In genomic region chr7:110239590-110239989, GRCm38 (mm10) we compare ENCODE assay signal across 22 mouse cellular contexts.
"Had no signal": no experiment of that assay in that cellular context is flagged by ENCODE, and none has a peak within 500 bp of the region (broad histone marks: within the 10 kb centered on the region; RNA-seq: fewer than 3 reads in every experiment).

No protein-coding gene starts in this region.

- H3K9ac ChIP-seq: liver, embryonic 13.5 days; liver, embryonic 15.5 days; liver, postnatal 0 days; lung, embryonic 15.5 days; midbrain, embryonic 13.5 days; midbrain, embryonic 15.5 days; neural tube, embryonic 13.5 days; neural tube, embryonic 15.5 days had no signal

- H3K27ac ChIP-seq: liver, embryonic 13.5 days; liver, embryonic 15.5 days; lung, embryonic 15.5 days; macrophage; midbrain, embryonic 13.5 days; midbrain, embryonic 15.5 days; neural tube, embryonic 15.5 days had no signal

- H3K9me3 ChIP-seq: liver, embryonic 13.5 days; liver, embryonic 15.5 days; lung, embryonic 15.5 days; megakaryocyte, embryonic 14.5 days; midbrain, embryonic 13.5 days; midbrain, embryonic 15.5 days; neural tube, embryonic 13.5 days; neural tube, embryonic 15.5 days had no signal

- H3K4me3 ChIP-seq: liver, embryonic 13.5 days; liver, embryonic 15.5 days; lung, embryonic 15.5 days; megakaryocyte, embryonic 14.5 days; midbrain, embryonic 13.5 days; midbrain, embryonic 15.5 days; myocyte; neural tube, embryonic 13.5 days; neural tube, embryonic 15.5 days had no signal

- DNase-seq: liver, embryonic 13.5 days; liver, postnatal 0 days; lung, adult 2 months; lung, postnatal 14 days; lung, postnatal 36 days; retina, postnatal 1 day; right cerebral cortex, adult 18-20 months; right cerebral cortex, postnatal 25 days; right cerebral cortex, postnatal 4 days; spleen, adult 18-20 months; thymus, adult 18-20 months; thymus, postnatal 25 days; thymus, postnatal 4 days had no signal

- H3K27me3 ChIP-seq: liver, embryonic 13.5 days; liver, embryonic 15.5 days; lung, embryonic 15.5 days; megakaryocyte, embryonic 14.5 days; midbrain, embryonic 13.5 days; midbrain, embryonic 15.5 days; neural tube, embryonic 13.5 days; neural tube, embryonic 15.5 days had no signal

- H3K36me3 ChIP-seq: lung, embryonic 15.5 days; midbrain, embryonic 13.5 days; midbrain, embryonic 15.5 days; neural tube, embryonic 13.5 days; neural tube, embryonic 15.5 days had no signal
